Mouse (Mus musculus) gastrocnemius, postnatal 10 days (tissue): ENCODE data around the gene Mycbp. TPM values are rescaled to one million over a fixed set of nuclear protein-coding genes. Genes with fewer than 3 reads are reported as not detected.
"Not testable (repeated sequence)": the region's sequence is repeated elsewhere in the genome, so short reads cannot be mapped to it uniquely, and the experiment has no call there.

Experiments
- DNase-seq: peaks from one replicate; pipeline ENCODE4 v3.0.0; 2021; ENCODE audit warnings: mixed read lengths
- total RNA-seq, 2 experiments: library from RNA; stranded (reverse); gene quantifications; 2 replicates each; pipeline ENCODE4 v1.2.3; 2021

Mycbp gene
- total RNA-seq, 2 experiments from 2014 or later = 17.8 to 22.4 TPM

- DNase-seq = not testable (repeated sequence)
Observed at GRCm38 (mm10) chr4:123940878-123941277, 36.2 kb downstream of the Mycbp start.

- DNase-seq = no peak
Observed at GRCm38 (mm10) chr4:123946701-123947100, 42.1 kb downstream of the Mycbp start.

GRCm38 (mm10) chr4:123947149-123947548 is 42.5 kb downstream of the Mycbp start:
- no peak for DNase-seq

GRCm38 (mm10) chr4:123948901-123949300 is 44.3 kb downstream of the Mycbp start:
- DNase-seq = no peak

GRCm38 (mm10) chr4:123949649-123950048 is 45.0 kb downstream of the Mycbp start:
- DNase-seq = no peak

GRCm38 (mm10) chr4:123952059-123952458 is 47.4 kb downstream of the Mycbp start:
- no peak for DNase-seq

GRCm38 (mm10) chr4:123956703-123957491 is 52.3 kb downstream of the Mycbp start:
- peak; percentile 87 for DNase-seq

- DNase-seq = no peak
Observed at GRCm38 (mm10) chr4:123957492-123957808, 52.8 kb downstream of the Mycbp start.

- DNase-seq = no peak
Observed at GRCm38 (mm10) chr4:123957891-123958290, 53.3 kb downstream of the Mycbp start.

- no peak for DNase-seq
Observed at GRCm38 (mm10) chr4:123960955-123961354, 56.3 kb downstream of the Mycbp start.

Other genes starting within 250 kb of the Mycbp start
- gene Macf1, start 220.5 kb upstream of the Mycbp start, total RNA-seq = 100 to 1,000 TPM; 108 to 144 TPM
- gene Ndufs5, start 186.6 kb upstream of the Mycbp start, total RNA-seq = 100 to 1,000 TPM; 227 to 266 TPM
- 10 to 100 TPM; 20.9 to 23.0 TPM for gene Akirin1, start 154.5 kb upstream of the Mycbp start, total RNA-seq
- 1 to 10 TPM in 1 of 2 experiments, not detected in 1; 1.5 TPM for gene Rhbdl2, start 117.0 kb upstream of the Mycbp start, total RNA-seq
- gene 4933427I04Rik, start 45.2 kb upstream of the Mycbp start, total RNA-seq = not detected
- gene Rragc, start 12.6 kb downstream of the Mycbp start, total RNA-seq = 10 to 100 TPM; 28.8 to 34.0 TPM
- not detected for gene 4930535I16Rik, start 13.2 kb downstream of the Mycbp start, total RNA-seq